Mouse (Mus musculus): ENCODE results near the gene Sdc1.

Sdc1 gene

GRCm38 (mm10) chr12:8770946-8771843 is at the start of gene Sdc1:
Sdc1 (plus strand) TSS chr12:8771323.
- DNase-seq (ENCODE audit: low read depth, low spot score): no peak

DNA sequence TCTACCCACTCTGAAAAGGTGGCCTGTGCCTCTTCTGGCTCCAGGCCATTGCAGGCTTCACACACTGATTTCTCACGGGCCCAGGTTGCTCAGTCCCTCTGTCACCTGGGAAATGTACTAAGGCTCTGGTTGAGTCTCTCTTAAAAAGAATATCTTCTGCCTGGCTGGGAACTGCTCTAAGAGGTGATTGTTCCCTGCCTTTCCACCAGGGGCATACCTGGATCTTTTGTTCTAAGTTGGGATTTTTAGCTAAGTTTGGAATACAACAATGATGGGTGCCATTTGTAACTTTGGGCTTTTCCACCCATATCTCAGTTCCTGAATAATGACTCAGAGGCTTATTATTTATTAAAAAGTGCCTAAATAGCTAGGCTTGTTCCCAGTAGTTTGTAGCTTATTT is 44.2 kb upstream of the Sdc1 start:
- DNase-seq (ENCODE audit: low read depth, low spot score): no peak

GRCm38 (mm10) chr12:8728739-8729138 is 42.4 kb upstream of the Sdc1 start:
- DNase-seq (ENCODE audit: low read depth, low spot score): no peak

- DNase-seq (ENCODE audit: low read depth, low spot score): no peak
Observed at GRCm38 (mm10) chr12:8753654-8754053, 17.5 kb upstream of the Sdc1 start.

- DNase-seq (ENCODE audit: low read depth, low spot score): no peak
Observed at GRCm38 (mm10) chr12:8754116-8754515, 17.0 kb upstream of the Sdc1 start.

GRCm38 (mm10) chr12:8758029-8758428 is 13.1 kb upstream of the Sdc1 start:
- no peak for DNase-seq (ENCODE audit: low read depth, low spot score)

GRCm38 (mm10) chr12:8759115-8759514 is 12.0 kb upstream of the Sdc1 start:
- DNase-seq (ENCODE audit: low read depth, low spot score): no peak

GRCm38 (mm10) chr12:8759779-8760178 is 11.3 kb upstream of the Sdc1 start:
- no peak for DNase-seq (ENCODE audit: low read depth, low spot score)

DNA sequence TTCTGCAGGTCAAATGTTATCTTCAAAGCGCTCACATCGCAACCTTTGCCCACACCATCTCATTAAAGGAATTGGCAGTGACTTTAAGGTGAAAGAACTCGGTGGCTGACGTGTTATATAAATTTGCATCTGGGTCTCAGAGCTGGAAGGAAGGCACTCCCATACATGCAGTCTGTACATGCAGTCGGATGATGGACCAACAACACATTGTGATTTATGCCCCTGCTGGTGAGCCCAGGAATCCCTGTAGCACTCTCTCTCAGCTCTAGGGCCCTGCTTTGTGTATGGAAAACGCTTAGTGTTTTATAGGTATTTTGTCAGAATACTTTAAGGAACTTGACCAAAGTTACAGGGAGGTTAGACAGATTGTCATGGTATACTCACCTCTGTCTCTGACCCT is 10.6 kb upstream of the Sdc1 start:
- no peak for DNase-seq (ENCODE audit: low read depth, low spot score)

- no peak for DNase-seq (ENCODE audit: low read depth, low spot score)
Observed at GRCm38 (mm10) chr12:8761058-8761457, 10.1 kb upstream of the Sdc1 start.

DNA sequence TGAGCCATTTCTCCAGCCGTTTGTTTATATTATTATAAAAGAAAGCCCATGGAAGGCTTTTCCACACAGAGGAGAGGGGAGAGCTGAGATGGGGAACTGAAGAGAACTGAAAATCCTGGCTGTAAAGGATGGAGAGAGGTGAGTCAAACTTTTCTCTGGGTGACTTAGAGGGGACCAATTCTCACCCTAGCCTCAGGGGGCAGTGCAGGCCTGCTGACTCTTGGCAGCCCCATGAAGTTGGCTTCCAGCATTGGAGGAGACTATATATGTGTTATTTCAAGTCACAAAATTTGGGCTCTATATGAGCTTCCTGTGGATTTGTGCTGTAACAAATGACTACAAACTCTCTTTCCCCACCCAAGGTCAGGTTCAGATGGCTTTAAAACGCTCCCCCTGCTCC is 8.5 kb upstream of the Sdc1 start:
- DNase-seq (ENCODE audit: low read depth, low spot score): no peak

DNA sequence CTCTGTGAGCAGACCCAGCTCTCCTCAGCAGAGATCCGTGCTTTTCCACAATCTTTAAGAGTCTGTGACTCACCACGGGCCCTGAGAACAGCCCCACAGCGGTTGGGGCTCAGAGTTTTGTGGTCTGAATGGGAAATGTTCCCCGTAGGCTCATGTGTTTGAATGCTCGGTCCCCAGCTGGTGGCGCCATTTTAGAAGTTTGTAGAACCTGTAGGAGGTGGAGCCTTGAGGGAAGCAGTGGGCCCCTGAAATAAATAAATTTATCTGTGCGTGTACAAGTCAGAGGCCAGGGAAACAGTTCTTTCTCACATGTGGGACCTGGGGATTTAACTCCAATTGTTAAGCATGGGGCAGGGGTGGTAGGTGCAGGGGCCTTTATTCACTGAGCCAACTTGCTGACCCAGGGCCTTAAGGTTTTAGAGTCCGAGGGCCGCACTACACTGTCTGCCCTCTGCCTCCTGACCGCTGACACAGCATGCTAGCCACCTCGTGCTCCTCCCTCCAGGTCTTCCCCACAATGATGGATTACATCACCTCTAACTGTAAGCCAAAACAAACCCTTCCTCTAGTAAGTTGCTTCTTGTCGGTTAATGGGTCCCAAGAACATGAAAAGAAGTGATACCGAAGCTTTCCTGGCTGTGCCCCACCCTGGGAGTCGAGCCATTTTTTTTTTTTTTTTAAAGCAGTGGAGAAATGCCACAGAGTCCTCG is 6.7 kb upstream of the Sdc1 start:
- DNase-seq (ENCODE audit: low read depth, low spot score): no peak

DNA sequence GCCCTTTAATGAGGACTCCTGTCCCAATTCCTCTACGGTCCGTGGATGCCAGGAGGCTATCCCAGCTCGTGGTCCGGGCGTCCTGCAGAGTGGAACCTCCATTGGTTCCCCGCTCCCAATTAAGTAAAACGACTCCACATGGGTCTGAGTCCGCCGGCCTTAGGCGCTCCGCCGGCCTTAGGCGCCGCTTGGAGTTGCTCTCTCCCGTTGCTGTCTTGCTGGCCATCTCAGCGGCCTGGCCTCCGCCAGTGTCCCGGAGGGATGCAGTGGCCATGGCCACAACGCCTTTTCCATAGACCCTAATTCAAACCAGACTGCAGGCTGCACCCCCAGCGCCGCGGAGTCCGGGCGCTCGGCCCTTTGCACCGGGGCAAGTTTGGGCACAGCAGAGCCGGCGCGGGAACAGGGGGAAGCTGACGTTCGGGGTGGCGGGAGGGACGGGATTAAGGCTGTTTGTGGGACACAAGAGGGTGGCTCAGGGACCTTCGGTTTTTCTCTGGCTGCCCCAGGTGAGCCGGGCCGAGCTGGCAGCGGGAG is 789 bp downstream of the Sdc1 start:
- no peak for DNase-seq (ENCODE audit: low read depth, low spot score)

DNA sequence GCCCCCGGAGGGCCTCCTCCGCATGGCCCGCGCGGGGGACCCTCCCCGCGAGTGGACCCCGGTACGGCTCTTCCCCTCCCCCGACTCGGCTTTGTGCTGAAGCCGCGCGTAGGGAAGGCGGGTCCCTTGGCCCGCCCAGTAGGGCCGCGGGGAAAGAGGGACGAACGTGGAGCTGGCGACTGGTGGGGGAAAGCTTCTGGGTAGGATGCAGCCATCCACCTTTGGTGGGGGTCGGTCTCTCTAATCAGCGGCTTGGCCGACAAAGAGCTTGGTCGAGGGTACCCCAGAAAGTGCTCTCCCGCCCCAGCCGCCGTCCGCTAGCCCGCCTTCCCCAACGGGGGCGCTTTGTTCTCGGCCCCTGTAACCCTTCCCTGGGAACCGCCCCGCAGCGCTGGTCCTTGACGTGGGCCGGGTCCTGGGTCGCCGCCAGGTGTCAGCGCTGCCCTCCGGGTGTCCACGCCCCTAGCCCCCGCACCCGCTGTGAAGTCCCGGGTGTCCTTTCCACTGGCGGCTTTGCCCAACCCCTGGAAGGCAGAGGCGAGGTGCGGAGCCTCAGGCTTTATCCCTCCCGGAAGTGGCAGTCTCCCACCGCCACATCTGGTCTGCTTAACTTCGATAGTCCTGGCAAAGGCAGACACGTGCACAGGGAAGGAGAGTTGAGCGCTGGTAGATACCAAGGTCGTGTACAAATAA is 1.5 kb downstream of the Sdc1 start:
- no peak for DNase-seq (ENCODE audit: low read depth, low spot score)

GRCm38 (mm10) chr12:8773336-8773735 is 2.2 kb downstream of the Sdc1 start:
- no peak for DNase-seq (ENCODE audit: low read depth, low spot score)

DNA sequence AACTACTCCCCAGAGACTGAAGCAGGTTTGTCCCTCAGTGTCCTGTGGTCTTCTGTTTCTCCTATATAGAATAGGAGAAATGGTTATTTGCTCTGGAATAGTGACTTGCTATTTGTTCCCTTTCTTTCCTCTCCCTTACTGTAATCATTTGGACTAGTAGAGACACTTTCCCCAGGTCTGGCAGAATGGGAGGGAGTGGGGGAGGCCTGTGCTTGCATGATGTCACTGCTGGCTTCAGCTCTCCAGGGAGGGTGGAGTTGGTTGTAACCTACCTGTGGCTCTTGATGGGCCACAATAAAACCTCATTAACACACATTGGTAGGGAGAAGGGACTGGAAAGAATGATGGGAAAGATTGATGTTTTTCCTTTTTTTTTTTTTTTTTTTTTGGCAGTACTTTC is 3.1 kb downstream of the Sdc1 start:
- no peak for DNase-seq (ENCODE audit: low read depth, low spot score)

- DNase-seq (ENCODE audit: low read depth, low spot score): no peak
Observed at GRCm38 (mm10) chr12:8776206-8776605, 5.1 kb downstream of the Sdc1 start.

GRCm38 (mm10) chr12:8776741-8777140 is 5.6 kb downstream of the Sdc1 start:
- no peak for DNase-seq (ENCODE audit: low read depth, low spot score)

- DNase-seq (ENCODE audit: low read depth, low spot score): no peak
Observed at GRCm38 (mm10) chr12:8778106-8778505, 7.0 kb downstream of the Sdc1 start.

DNA sequence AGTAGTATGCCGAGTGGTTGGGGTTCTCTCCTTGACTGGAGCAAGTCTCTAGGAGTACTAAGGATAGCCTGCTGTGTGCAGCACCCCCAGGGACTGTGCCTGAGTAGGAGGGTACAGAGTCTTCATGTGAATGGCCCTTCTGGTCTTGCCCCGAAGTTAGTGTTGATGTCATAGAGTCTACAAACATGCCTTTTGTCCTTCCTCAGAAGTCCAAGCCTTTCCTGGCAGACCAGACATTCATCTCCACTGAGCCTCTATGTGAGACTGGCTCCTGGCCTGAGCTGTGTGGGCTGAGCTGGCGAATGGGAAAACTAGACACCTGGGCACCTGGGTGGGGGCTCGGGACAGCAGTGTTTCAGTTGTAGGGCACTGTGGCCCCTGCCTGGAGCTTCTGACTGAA is 8.7 kb downstream of the Sdc1 start:
- DNase-seq (ENCODE audit: low read depth, low spot score): no peak

DNA sequence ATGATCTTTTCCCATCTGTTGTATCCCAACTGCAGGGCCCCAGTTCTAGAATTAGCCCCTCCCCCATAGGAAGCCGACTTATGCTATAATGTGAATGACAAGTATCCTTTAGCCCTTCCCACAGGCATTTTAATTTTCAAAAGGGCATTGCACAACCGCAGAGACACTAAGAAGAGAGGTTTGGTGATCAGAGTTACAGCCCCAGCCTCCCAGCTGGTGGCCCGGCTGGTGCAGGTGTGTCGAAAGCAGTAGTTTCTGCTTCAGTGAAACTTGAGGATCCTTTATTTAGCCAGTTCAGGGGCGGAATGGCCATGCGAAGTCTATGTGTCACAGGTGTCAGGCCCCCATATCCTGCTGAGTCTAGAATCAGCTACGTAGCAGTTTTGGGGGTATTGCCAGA is 10.0 kb downstream of the Sdc1 start:
- DNase-seq (ENCODE audit: low read depth, low spot score): no peak
